Mouse (Mus musculus) spleen, adult 2 months (tissue): ENCODE results near the gene Hpd.

Experiments
- CTCF ChIP-seq: fragments of 200-500 bp; IDR thresholded peaks from 2 replicates; pipeline ENCODE4 v1.5.1; 2011; ENCODE audit warnings: mild to moderate bottlenecking, inconsistent platforms; ENCODE audit not compliant: insufficient read depth, insufficient read length, insufficient replicate concordance; ENCODE audit errors: extremely low read depth
- POLR2A ChIP-seq: fragments of 200-500 bp; IDR thresholded peaks from 2 replicates; pipeline ENCODE4 v1.6.1; 2011; ENCODE audit warnings: low read depth, low read length, inconsistent platforms

DNA sequence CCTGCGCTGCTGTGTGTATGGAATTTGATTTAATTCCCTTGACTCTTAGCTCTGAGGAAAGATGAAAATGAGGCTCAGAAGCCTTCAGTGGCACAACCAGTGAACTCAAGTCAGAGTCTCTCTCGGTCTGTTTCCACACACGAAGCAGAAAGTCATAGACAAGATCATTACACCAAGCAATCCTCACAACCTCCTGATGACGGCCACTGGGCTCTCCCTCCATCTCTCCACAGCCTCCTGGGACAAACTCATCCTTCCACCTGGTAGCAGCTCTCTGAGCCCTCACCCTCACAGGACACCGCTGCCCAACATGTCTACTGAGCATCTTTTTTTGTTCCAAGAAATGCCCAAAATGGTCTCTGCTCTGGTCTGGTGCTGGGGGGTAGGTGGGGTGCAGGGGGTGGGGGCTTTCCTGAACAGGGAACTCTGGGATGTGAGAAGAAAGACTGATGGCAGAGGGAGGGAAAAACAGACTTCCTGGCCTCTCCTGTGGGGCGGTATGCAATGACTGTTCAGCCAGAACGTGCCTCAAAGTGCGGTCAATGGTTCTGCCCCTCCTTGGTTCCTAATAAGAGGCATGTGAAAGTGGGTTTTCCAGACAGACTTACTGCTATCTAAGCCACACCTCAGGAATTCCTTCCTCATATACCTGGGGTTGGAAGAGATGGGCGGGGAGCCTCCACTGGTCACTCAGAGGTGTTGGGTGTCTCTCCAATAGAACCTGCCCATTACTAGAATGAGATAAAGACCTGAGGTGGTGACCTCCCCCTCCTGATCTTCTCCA, 52.3 kb downstream of the Hpd start:
- TF ChIP-seq POLR2A (no peak), CTCF (no peak)
